Mouse (Mus musculus) bone marrow, adult 2 months (tissue): ENCODE data around the gene Terf2.

Source experiments
- CTCF ChIP-seq: fragments of 200-500 bp; IDR thresholded peaks from 2 replicates; pipeline ENCODE4 v1.5.1; 2011; ENCODE audit warnings: low read length, control low read depth; ENCODE audit not compliant: control insufficient read depth, insufficient read depth
- POLR2A ChIP-seq: fragments of 200-500 bp; IDR thresholded peaks from 2 replicates; pipeline ENCODE4 v1.6.1; 2011; ENCODE audit warnings: low read depth, mild to moderate bottlenecking, control low read depth, low read length, borderline replicate concordance; ENCODE audit not compliant: control insufficient read depth

DNA sequence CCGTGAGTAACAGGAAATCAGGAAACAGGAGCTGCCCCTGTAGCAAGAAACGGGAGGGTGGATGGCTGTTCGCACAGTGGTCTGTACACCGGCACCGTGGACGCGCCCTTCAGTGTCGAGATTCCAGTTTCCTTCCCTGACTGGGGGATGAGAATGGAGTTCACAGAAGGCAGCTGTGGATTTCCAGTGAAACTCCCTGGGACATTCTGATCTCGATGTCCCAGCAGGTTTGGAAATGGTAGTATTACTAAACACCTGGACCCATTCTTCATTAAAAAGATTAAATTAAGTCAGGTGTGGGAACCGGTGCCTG, 18.6 kb upstream of the Terf2 start:
- TF ChIP-seq CTCF (no peak), POLR2A (no peak)
